Mouse (Mus musculus) MEL (cell line): ENCODE data around the gene Ubtd2.

ENCODE experiments used
- CTCF ChIP-seq, 3 experiments: IDR thresholded peaks in 2 of 3; conservative IDR thresholded peaks in 1 of 3; 2 replicates each; pipeline ENCODE4 v1.5.1; 2011 to 2012; ENCODE audit warnings: low read length in 3 of 3, low read depth in 2 of 3, mild to moderate bottlenecking in 2 of 3, improper control_type of control experiment in 1 of 3, inconsistent platforms in 1 of 3, mixed read lengths in 1 of 3, moderate library complexity in 1 of 3; ENCODE audit not compliant: control insufficient read depth in 1 of 3, insufficient read depth in 1 of 3, poor library complexity in 1 of 3, severe bottlenecking in 1 of 3
- EP300 ChIP-seq, 2 experiments: IDR thresholded peaks; 2 replicates each; pipeline ENCODE4 v1.6.1; 2011; ENCODE audit warnings: improper control_type of control experiment in 2 of 2, low read length in 2 of 2, low read depth in 1 of 2, mild to moderate bottlenecking in 1 of 2
- MAX ChIP-seq: IDR thresholded peaks from 2 replicates; pipeline ENCODE4 v1.6.1; 2011; ENCODE audit warnings: low read length, improper control_type of control experiment
- POLR2A ChIP-seq, 2 experiments: IDR thresholded peaks; 2 replicates each; pipeline ENCODE4 v1.6.1; 2011 to 2012; ENCODE audit warnings: low read length in 2 of 2, mild to moderate bottlenecking in 2 of 2, control low read depth in 1 of 2, improper control_type of control experiment in 1 of 2, low read depth in 1 of 2, moderate library complexity in 1 of 2; ENCODE audit not compliant: control insufficient read depth in 1 of 2, insufficient read depth in 1 of 2, poor library complexity in 1 of 2

DNA sequence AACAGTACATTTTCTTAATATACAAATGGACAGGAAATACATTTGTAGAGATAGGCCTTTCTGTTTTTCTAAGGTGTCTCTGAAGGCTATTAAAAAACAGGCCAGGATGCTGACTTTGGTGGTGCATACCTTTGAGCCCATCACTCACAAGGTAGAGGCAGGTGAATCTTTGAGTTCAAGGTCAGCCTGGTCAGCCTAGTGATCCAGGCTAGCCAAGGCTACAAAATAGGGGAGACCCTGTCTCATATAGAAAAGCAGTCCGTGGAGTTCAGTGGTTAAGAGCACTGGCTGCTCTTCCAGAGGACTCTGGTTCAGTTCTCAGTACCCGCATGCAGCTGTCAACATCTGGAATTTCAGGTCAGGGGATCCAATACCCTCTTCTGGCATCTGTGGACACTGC, 48.5 kb downstream of the Ubtd2 start:
- TF ChIP-seq POLR2A (IDR thresholded peaks at IDR 0.05; ENCODE audit: control insufficient read depth in 1 of 2, insufficient read depth in 1 of 2, low read depth in 1 of 2, low read length in 2 of 2, poor library complexity in 1 of 2): no peak
- no peak for TF ChIP-seq MAX
- no peak for TF ChIP-seq CTCF (IDR thresholded peaks at IDR 0.05 in 2 of 3, conservative IDR thresholded peaks at IDR 0.05 in 1 of 3; ENCODE audit: control insufficient read depth in 1 of 3, insufficient read depth in 1 of 3, low read depth in 2 of 3, low read length in 3 of 3, poor library complexity in 1 of 3, severe bottlenecking in 1 of 3)
- TF ChIP-seq EP300 (IDR thresholded peaks at IDR 0.05; ENCODE audit: low read depth in 1 of 2, low read length in 2 of 2): no peak
